Mouse (Mus musculus) C2C12 (cell line): ENCODE results near the gene Sh3pxd2a. TPM values are rescaled to one million over a fixed set of nuclear protein-coding genes. Genes with fewer than 3 reads are reported as not detected.

Experiments
- H3K27me3 ChIP-seq: one replicate; pipeline ENCODE4 v1.6.1; 2011; ENCODE audit not compliant: control insufficient read depth, insufficient read depth, insufficient read length
- H3K36me3 ChIP-seq: one replicate; pipeline ENCODE4 v1.6.1; 2011; ENCODE audit not compliant: control insufficient read depth, insufficient read depth
- H3K4me3 ChIP-seq: one replicate; pipeline ENCODE4 v1.5.1; 2011; ENCODE audit warnings: mild to moderate bottlenecking, control low read depth; ENCODE audit not compliant: poor library complexity, insufficient read depth, severe bottlenecking
- H3K79me2 ChIP-seq: one replicate; pipeline ENCODE4 v1.6.1; 2011; ENCODE audit not compliant: control insufficient read depth, insufficient read depth
- H3K79me3 ChIP-seq: one replicate; pipeline ENCODE4 v1.6.1; 2011; ENCODE audit warnings: low read depth, control low read depth
- H3ac ChIP-seq: one replicate; pipeline ENCODE3; 2011; ENCODE audit warnings: low read depth; ENCODE audit not compliant: control insufficient read depth, insufficient read length
- CEBPB ChIP-seq: IDR thresholded peaks from one replicate; pipeline ENCODE4 v1.6.1; 2011; ENCODE audit warnings: low read depth, mild to moderate bottlenecking, control low read depth, moderate library complexity
- CTCF ChIP-seq: IDR thresholded peaks from one replicate; pipeline ENCODE4 v1.5.1; 2011; ENCODE audit not compliant: control insufficient read depth, insufficient read depth, insufficient read length
- FOSL1 ChIP-seq: IDR thresholded peaks from one replicate; pipeline ENCODE4 v1.8.0; 2011; ENCODE audit warnings: mild to moderate bottlenecking, low read length; ENCODE audit not compliant: poor library complexity, insufficient read depth, severe bottlenecking
- MAX ChIP-seq: IDR thresholded peaks from one replicate; pipeline ENCODE4 v1.6.1; 2011; ENCODE audit warnings: mild to moderate bottlenecking, control low read depth
- MYOD1 ChIP-seq: IDR thresholded peaks from one replicate; pipeline ENCODE4 v1.6.1; 2011; ENCODE audit warnings: low read depth; ENCODE audit not compliant: control insufficient read depth, insufficient read length
- MYOG ChIP-seq: IDR thresholded peaks from one replicate; pipeline ENCODE4 v1.6.1; 2011; ENCODE audit not compliant: control insufficient read depth, insufficient read length; ENCODE audit errors: extremely low read depth
- USF1 ChIP-seq: IDR thresholded peaks from one replicate; pipeline ENCODE4 v1.6.1; 2011; ENCODE audit warnings: low read depth, mild to moderate bottlenecking, control low read depth, moderate library complexity
- polyA plus RNA-seq: library from polyadenylated mRNA; unstranded; fragments of >200 nt; fragmentation: generic; extraction: Trizol; gene quantifications from one replicate; pipeline ENCODE4 v1.2.1, GENCODE M21; 2012; ENCODE audit warnings: missing spikeins

The Sh3pxd2a gene
- polyA plus RNA-seq, 1 experiment, result 22.2 TPM

DNA sequence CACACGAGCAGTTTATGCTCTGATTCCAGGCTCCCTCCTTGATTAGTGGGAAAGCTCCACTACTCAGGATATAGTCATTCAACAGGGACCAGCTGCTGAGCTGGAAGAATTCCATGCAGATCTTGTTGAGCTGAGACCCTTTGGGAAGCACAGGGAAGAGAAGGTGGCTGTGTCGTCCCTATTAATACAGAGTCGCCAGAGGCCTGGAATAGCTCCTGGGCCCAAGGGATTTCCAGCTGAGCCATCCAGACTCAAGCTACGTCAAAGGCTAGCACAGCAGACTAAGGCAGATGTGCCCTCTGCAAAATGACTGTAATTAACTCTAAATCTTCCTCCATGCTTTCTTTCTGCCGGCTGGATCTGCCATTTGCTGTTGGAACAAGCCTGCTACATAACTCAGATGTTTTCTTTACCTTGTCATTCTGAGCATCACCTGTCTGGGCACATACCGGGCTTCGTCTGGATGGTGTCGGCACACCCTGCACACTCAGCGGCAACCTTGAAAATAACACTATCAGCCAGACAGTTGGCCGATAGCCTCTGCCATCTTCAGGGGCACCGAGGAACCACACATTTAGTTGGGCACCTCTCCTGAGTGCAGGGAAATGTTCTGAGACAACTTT is 36.3 kb upstream of the Sh3pxd2a start:
- Histone ChIP-seq H3K79me3 (peaks cover 7% of the 10 kb centered on the region), H3ac (no peak overlapping the region), H3K4me3 (no peak overlapping the region), H3K36me3 (peaks cover 27% of the 10 kb centered on the region), H3K27me3 (no peaks in the 10 kb centered on the region), H3K79me2 (peaks cover 24% of the 10 kb centered on the region)
- TF ChIP-seq MYOG, result no peak
- TF ChIP-seq CEBPB, result no peak
- TF ChIP-seq MYOD1, result no peak
- TF ChIP-seq MAX, result no peak
- no peak for TF ChIP-seq CTCF
- no peak for TF ChIP-seq USF1
- no peak for TF ChIP-seq FOSL1

DNA sequence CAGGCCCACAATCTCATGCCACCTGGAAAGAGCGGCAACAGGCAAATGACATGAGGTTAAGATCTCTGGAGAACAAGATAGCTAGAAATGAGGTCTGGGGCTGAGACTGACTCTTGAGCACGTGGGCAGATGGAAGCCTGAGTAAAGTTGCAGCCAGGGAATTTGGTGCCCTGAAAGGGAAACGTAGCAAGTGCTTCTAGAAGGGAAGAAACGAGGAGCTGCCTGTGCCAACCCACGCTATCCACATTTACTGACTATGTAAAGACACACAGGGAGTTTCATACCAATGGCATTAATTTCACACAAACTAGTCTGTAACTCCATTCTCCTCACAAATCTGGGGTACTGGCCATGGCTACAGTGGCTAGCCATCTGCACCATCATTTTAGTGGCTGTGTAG is 35.6 kb upstream of the Sh3pxd2a start:
- no peak overlapping the region for H3ac ChIP-seq

DNA sequence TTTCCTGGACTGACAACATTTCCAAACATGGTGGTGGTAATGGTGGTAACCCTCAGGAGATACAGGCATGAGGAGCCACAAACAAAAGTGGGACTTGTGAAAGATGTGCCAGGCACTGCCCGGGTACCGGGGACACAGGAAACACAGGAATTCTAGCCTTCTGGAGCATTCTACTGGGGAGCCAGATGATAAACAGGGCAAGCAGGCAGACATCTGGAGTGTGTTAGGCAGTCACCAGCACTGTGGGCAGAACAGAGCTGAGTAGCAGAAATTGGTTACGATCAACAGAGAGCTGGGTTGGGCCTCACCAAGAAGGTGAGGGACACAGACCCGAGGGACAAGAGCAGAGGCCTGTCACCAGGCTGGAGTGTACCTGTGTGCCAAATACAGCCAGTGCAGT is 34.7 kb upstream of the Sh3pxd2a start:
- Histone ChIP-seq H3K36me3 (peaks cover 13% of the 10 kb centered on the region), H3ac (no peak overlapping the region), H3K4me3 (no peak overlapping the region), H3K27me3 (no peaks in the 10 kb centered on the region), H3K79me3 (peaks cover 3% of the 10 kb centered on the region), H3K79me2 (peaks cover 12% of the 10 kb centered on the region)
- TF ChIP-seq FOSL1 (no peak), MYOD1 (no peak), MYOG (no peak), MAX (no peak), CEBPB (no peak), CTCF (no peak), USF1 (no peak)

More for the DNA sequence above, 35.6 kb upstream of the Sh3pxd2a start:
- H3K4me3 ChIP-seq, result no peak overlapping the region
- peaks cover 5% of the 10 kb centered on the region for H3K79me3 ChIP-seq
- peaks cover 20% of the 10 kb centered on the region for H3K36me3 ChIP-seq
- TF ChIP-seq USF1, result no peak
- TF ChIP-seq CEBPB, result no peak
- TF ChIP-seq MAX, result no peak
- TF ChIP-seq MYOD1, result no peak
- no peak for TF ChIP-seq MYOG
- TF ChIP-seq FOSL1, result no peak
- TF ChIP-seq CTCF, result no peak
- no peaks in the 10 kb centered on the region for H3K27me3 ChIP-seq
- H3K79me2 ChIP-seq, result peaks cover 17% of the 10 kb centered on the region

DNA sequence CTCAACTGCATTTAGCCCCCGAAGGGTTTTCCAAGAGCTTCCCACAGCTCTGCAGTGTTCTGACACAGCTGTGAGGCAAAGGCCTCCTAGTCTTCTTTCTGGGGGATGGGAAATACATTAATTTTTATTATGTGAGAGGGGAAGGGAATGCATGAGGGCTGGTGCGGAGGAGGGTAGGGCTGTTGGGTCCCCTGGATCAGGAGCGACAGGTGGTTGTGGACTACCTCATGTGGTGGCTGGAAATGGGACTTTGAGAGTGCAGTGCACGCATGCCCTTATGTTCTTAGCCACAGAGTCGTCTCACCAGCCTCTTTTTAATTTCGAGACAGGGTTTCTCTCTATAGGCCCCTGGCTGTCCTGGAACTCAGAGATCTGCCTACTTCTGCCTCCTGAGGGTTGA is 33.5 kb upstream of the Sh3pxd2a start:
- H3K4me3 ChIP-seq, result no peak overlapping the region
- no peak overlapping the region for H3ac ChIP-seq
- TF ChIP-seq USF1, result no peak
- no peak for TF ChIP-seq FOSL1
- TF ChIP-seq MYOG, result no peak
- TF ChIP-seq MAX, result no peak
- no peak for TF ChIP-seq CTCF
- no peak for TF ChIP-seq MYOD1
- no peak for TF ChIP-seq CEBPB

DNA sequence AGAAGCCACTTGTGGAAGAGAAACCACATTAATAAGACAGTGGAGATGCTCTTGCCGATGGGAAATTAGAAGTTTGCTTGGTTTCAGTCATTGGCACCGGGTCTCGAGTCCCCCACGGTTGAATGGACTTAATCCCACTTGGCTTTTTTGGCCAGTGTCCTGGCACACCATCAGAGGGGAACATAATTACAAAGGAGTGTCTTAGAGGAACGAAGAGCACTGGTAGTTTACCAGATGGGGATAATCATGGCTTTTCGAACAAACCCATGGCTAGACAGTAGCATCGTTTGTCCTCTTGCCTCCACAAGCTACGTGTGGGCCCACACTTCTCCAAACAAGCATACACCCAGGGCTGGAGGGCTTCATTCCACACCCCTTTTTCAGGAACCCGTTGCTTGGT is 33.1 kb upstream of the Sh3pxd2a start:
- peaks cover 1% of the 10 kb centered on the region for H3K79me3 ChIP-seq
- no peak overlapping the region for H3K4me3 ChIP-seq
- H3K79me2 ChIP-seq, result no peaks in the 10 kb centered on the region
- TF ChIP-seq MYOG (no peak), CEBPB (no peak), FOSL1 (no peak), USF1 (no peak), CTCF (no peak), MAX (no peak), MYOD1 (no peak)
- H3ac ChIP-seq, result no peak overlapping the region
- H3K27me3 ChIP-seq, result no peaks in the 10 kb centered on the region
- H3K36me3 ChIP-seq, result peaks cover 13% of the 10 kb centered on the region

More for the DNA sequence above, 33.5 kb upstream of the Sh3pxd2a start:
- H3K36me3 ChIP-seq, result peaks cover 13% of the 10 kb centered on the region
- no peaks in the 10 kb centered on the region for H3K27me3 ChIP-seq
- peaks cover 3% of the 10 kb centered on the region for H3K79me3 ChIP-seq
- peaks cover 1% of the 10 kb centered on the region for H3K79me2 ChIP-seq
